Mouse (Mus musculus): ENCODE data around the gene Shisa2. TPM values are rescaled to one million over a fixed set of nuclear protein-coding genes. Genes with fewer than 3 reads are reported as not detected.

Shisa2 gene
- not detected in 4 replicates for total RNA-seq (2023)

GRCm38 (mm10) chr14:59625158-59625805 is at the start of gene Shisa2:
Gene Shisa2, plus strand, starts transcription at chr14:59625308.

GRCm38 (mm10) chr14:59597398-59598259 is 27.5 kb upstream of the Shisa2 start, which contains the start of gene Cdadc1:
Gene Cdadc1, minus strand, starts transcription at chr14:59597959.

Other genes starting within 250 kb of the Shisa2 start
- 4.7 to 5.8 TPM (median 5.3 TPM) in 4 replicates for gene Phf11c, start 229.9 kb upstream of the Shisa2 start, total RNA-seq (2023)
- gene Setdb2, start 184.4 kb upstream of the Shisa2 start, total RNA-seq (2023) = 57.6 to 64.7 TPM (median 59.2 TPM) in 4 replicates
- 35.0 to 46.9 TPM (median 37.6 TPM) in 4 replicates for gene Cab39l, start 184.3 kb upstream of the Shisa2 start, total RNA-seq (2023)
- gene Cdadc1, start 27.3 kb upstream of the Shisa2 start, total RNA-seq (2023) = 25.4 to 39.0 TPM (median 35.9 TPM) in 4 replicates

Data from B cell, adult 62 days (primary cell).